Mouse (Mus musculus) liver, adult 2 months (tissue): ENCODE data around the gene Hand1.

Experiments used
- CTCF ChIP-seq: fragments of 200-500 bp; IDR thresholded peaks from 2 replicates; pipeline ENCODE4 v1.5.1; 2011; ENCODE audit warnings: low read depth, low read length, control low read depth
- POLR2A ChIP-seq: fragments of 200-500 bp; IDR thresholded peaks from 2 replicates; pipeline ENCODE4 v1.6.1; 2011; ENCODE audit warnings: low read length, control low read depth; ENCODE audit not compliant: insufficient read depth; ENCODE audit errors: extremely low read depth

DNA sequence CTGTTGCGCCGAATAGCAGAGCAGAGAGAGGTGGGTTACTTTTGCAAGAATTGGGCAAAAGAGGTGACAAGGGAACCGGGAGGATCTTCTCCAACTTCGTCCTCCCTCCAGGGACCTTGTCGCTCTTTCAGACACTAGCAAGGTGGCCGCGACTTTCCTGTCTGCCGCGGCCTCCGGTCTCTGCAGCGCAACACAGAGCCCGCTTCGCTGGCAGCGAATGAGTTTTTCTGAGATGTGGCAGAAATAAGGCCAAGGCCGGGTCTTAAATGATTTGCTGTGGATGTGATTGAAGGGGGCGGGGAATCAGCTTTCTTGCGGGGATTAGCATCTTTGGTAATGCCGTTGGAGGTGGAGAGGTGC is 30.1 kb downstream of the Hand1 start:
- TF ChIP-seq POLR2A (no peak), CTCF (no peak)
